Mouse (Mus musculus) urinary bladder, postnatal 14 days (tissue): ENCODE results near the gene Chfr.
A peak's percentile ranks its signal among the peaks of the same experiment; 100 is the strongest.
"Not testable (repeated sequence)": the region's sequence is repeated elsewhere in the genome, so short reads cannot be mapped to it uniquely, and the experiment has no call there.

Source experiments
- DNase-seq: peaks from one replicate; pipeline ENCODE4 v3.0.0; 2021; ENCODE audit warnings: low spot score

Gene Chfr

DNA sequence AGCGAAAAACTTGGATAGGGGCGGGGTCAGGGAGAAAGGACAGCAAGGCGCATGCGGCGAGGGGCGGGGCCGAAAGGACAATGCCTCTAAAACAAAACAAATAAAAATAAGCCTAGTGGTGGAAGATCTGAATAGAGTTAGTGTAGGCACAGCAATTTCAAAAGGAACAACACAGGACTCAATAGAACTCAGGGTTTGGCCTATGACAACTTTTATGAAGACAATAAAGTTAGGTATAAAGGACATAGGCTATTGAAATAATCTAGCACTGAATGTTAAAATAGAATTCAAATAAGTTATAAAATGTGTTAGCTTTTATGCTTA is 27.4 kb upstream of the Chfr start:
- no peak for DNase-seq

DNA sequence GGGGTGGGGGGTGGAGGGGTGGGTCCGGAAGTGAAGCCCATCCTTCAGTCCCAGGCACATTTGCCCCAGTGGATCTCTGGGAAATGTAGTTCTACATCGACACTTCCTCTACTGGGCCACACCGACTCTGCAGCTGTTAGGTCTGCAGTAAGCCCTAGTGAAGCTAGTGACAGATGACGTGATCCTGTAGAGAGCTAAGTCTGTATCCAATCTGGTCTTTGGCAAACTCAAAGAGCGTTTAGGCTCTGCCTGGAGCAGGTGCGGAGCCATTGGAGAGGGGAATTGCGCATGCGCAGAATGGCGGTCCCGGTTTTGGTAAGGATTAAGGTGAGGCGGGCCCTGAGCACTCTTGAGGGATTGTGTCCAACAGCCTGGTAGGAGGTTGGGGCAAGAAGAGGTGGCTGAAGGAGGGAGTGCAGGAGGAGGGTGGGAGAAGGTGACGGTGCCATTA is 25.6 kb upstream of the Chfr start, which contains the start of gene Zfp605:
Zfp605 (plus strand) TSS at position 102 of the 451 bp plus-strand sequence.
- DNase-seq = peak; percentile 90

DNA sequence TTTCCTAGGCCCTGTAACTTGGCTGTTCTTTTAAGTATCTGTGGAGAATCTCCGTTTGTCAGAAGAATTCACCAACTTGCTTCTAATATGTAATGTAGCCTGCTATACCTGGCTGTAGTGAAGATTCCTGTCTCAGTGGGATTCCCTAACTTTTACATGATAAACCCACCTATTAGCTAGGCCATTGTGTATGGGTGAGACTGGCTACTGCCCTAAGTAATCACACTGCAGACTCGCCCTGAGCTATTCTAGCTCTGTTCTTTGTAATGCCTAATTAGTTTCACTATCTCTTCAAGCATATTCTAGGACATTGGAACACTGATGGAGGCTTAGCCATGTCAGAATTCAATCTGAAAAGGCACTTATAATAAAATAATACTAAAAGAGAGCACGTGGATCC is 13.3 kb upstream of the Chfr start:
- not testable (repeated sequence) for DNase-seq

DNA sequence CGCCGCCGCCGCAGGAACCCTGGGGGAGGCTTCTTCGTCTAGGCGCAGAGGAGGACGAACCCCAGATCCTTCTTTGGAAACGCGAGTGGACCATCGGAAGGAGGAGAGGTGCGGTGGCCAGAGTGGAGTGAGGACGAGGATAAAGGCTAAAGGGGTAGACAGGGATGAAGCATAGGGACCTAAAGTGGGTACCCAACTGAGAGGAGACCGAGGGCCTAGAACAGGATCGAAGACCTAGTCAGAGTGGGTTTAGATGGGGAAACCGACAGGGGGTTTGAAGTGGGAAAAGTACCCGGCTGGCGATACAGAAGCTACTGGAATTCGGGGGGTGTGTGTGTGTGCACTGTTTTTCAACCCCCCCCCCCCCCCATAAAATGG is 434 bp downstream of the Chfr start:
- no peak for DNase-seq

DNA sequence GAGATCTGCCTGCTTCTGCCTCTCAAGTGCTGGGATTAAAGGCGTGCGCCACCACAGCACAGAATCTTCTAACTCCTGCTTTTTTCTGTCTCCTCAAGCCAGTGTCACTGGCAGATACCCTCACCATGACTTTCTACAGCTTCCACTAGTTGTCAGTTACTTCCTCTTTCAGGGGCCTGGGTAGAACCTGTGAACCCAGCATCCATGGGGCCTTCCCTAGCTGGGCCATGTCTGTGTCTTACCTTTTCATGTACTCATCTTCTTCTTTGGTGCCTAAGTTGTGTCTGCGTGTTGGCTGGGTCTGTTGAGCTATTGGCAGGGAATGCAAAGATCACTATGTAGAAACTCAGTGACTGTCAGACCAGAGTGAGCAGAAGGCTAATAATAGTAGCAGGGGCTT is 2.2 kb downstream of the Chfr start:
- no peak for DNase-seq

DNA sequence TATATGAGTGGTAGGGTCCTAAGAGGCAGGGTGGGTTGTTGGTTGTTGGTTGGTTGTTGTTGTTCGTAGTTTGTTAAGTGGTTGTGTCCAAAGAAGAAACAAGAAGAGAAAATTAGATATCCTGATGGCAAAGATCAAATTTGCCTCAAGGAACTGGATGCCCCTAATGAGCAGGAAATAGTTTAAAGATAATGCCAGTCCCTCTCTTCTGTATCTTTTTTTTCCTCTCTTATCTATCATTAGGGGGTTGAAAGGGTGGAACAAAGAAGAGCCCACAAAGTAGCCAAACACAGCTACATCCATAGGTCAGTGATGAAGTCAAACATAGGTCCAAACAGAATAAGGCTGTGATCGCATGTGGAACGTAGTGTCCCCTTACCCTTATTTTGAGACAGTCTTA is 3.7 kb downstream of the Chfr start:
- no peak for DNase-seq

DNA sequence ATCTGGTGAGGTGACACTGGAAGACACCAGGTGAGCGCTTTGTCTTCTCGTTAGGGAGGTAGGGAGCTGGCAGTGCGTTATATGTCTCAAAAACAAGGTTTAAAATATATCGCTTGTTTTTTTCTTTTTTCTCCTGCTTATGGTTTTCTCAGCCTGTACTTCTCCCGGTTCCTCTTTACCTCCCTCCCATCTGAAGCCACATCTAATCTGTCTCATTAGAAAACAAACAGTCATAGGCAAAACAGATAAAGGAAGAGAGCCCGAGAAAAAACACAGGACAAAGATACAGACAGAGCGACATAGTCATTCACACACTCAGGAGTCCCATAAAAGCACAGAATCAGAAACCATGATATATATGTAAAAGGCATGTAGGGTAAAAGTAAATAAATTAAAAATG is 4.8 kb downstream of the Chfr start:
- DNase-seq = no peak

DNA sequence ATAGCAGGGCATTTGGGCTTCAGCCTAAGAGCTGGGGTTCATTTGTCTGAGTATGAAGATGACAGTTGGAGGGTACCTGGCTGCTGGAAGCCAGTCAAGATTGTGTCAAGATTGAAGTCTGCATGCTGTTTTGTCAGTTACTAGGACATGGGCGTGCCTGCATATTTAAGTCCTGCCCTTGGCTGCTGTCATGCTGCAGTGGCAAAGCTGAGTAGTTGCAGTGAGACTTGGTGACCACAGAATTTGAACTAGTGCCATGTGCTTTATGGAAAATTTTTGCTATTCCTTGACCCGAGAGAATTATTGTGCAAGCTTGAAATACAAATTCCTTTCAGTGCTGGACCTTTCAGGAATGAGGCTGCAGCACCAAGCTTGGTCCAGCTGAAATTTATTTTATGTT is 6.7 kb downstream of the Chfr start:
- DNase-seq = no peak

DNA sequence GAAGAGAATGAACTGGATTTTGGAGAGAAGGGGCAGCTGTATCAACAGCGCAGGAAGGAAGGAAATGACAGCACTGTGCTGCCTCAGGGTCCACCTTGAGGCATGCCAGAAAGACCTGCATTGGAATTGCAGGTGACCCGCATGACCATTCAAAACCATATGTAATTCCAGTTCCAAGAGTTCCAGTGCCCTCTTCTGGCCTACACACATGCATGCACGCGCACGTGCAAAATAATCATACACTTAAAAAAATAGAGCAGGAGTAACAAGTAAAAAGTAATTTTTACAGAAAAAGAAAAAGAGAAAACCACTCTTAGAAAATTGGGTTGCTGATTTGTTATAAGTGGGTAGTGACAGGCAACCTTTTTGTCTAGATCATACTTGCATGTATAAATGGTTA is 7.4 kb downstream of the Chfr start:
- no peak for DNase-seq

DNA sequence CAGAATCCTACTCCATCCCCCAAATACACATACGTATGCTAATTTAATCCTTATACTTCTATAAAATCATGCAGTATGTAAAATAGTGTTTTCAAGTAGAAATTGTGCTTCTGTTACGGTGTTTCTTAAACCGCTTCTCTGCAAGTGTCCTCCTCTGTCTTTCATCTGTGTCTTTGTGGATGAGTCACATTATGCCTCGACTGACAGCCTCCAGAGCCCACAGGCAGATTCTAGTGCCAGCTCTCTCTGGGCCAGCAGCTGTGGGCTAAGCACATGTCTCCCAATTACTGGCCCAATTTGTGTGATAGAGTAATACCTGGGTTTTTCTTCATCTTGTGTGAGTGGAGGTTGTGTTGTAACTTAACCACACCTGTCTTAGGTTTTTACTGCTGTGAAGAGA is 33.7 kb downstream of the Chfr start:
- no peak for DNase-seq

DNA sequence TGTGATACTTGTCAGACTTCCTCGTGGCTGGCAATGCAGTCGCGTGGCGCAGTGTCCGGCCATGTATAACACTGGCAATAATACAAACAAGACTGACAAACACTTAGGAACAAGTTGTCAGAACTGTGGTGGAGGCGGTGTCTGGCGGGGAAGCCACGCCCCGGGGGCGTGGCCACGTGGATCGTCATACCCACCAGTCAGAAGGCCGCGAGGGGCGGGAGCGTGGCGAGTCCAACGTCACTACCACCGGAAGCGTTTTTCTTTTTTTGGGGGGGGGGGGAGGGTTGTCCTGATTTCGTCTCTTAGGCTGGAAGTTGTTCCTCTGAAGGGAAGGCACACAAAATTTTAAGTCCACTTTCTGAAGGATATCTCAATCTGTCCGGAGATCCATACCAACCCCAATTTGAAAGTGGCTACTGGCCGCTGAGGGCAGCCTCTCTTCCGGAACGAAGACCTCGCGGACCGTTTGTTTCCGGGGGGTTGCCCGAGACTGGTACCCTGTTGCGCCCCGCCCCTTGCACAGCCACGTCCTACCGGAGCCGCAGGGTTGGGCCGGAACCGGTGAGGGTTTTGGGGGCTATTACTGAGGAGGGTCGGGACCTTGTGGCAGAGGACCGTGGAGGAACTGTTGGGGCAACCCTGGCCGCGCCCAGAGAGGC is 40.8 kb downstream of the Chfr start, which contains the start of gene Golga3:
Golga3 (plus strand) TSS at position 340 of the 659 bp plus-strand sequence.
- peak; percentile 93 for DNase-seq

DNA sequence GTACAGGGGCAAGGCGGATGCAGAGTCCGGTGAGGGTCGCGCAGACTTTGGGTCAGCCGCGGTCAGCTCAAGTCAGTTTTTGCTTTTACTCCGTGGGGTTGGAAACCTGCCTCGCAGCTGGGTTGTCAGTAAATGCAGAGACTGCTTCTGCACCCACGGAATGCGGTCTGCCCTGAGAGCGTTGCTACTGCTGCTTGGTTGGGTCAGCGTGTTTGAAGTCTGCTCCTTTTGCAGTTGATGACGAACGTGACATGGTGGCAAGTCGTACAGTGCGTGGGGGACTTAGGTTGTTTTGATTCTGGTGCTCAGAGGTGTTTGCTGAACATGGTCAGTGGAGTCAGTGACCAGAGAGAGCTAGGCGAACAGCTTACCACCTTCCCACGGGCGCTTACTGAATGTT is 41.4 kb downstream of the Chfr start:
- no peak for DNase-seq

DNA sequence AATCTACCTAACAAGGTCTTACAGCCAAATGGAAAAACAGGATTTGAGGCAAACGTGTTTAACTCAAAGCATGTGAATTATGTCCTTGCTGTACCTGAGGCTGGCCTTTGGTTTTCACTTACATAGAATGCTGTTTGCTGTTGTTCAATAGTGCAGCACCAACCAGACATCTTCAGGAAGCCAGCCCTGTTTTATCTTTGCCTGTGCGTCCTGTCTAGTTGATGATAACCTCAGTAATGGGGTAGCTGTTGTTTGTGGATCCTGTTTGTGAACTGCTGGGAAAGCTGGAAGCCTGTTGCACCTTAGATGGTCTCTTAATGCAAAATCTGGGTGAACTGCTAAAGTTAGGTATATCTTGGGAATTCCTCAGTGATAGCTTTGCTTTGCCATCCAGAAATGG is 43.0 kb downstream of the Chfr start:
- no peak for DNase-seq

DNA sequence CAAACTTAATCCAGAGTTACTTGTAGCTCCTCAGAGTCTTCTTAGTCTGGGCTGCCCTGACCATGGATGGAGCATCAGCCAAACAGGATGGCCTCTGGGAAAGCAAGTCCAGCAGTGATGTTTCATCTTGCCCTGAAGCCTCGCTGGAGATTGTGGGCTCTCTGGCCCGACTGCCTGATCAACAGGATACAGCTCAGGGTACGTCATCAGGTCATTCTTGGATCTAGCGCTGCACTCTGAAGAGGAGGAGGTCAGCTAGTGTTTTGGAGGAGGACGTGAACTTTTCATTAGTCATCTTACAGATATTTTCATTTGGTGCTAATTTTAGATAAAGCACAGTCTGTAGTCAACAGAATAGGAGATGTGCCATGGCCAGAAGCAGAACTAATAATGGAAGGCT is 46.1 kb downstream of the Chfr start:
- no peak for DNase-seq

DNA sequence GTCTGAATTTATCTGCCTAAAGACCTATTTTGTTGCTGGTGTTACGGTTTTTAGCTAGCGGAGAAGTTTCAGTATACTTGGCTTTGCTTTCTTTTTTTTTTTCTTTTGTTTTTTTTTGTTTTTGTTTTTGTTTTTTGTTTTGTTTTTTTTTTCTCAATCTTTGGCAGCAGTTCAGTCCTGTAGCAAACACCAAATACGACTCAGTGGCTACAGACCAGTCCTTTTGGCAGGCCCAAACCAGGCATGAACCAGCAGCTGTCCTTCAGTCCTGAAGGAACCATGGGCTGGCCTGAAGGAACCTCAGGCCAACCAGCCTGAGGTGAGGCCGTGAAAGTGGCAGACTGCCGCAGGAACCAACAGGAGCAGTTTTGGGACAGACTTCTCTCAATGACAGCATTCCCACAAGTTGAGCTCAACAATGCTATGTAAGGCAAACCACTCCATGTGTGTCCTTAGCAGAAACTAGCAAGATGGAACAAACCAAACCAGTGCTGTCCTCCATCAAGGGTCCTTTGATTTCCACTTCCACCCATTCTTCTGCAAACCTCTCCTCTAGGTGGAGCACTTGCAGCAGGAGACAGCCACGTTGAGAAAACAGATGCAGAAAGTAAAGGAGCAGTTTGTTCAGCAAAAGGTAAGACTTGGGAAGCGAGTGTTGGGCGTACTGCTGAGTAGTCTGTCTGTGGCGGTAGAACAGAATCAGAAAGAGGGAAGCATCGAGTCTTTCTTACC is 67.7 kb downstream of the Chfr start:
- no peak for DNase-seq

DNA sequence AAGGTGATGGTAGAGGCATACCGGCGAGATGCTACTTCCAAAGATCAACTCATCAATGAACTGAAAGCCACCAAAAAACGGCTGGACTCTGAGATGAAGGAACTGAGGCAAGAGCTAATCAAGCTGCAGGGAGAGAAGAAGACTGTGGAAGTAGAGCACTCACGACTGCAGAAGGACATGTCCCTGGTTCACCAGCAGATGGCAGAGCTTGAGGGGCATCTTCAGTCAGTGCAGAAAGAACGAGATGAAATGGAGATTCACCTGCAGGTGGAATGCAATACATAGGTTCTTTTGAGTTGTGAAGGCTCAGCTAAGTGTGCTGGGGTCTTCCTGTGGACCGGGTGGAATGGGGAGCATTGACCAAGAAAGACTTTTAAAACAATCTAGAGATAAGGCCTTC is 69.1 kb downstream of the Chfr start:
- DNase-seq = no peak

DNA sequence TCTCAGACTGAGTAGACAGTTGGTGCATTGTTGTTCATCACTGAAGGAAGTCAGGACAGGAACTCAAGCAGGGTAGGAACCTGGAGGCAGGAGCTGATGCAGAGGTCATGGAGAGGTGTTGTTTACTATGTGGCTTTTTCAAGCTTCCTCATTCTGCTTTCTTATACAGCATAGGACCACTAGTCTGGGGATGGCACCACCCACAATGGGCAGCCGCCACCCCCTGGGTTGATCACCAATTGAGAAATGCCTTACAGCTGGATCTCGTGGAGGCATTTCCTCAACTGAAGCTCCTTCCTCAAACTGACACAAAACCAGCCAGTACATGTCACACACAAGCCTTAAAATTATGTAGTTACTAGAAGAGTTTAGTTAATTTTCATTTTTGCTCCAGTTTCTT is 75.7 kb downstream of the Chfr start:
- no peak for DNase-seq

DNA sequence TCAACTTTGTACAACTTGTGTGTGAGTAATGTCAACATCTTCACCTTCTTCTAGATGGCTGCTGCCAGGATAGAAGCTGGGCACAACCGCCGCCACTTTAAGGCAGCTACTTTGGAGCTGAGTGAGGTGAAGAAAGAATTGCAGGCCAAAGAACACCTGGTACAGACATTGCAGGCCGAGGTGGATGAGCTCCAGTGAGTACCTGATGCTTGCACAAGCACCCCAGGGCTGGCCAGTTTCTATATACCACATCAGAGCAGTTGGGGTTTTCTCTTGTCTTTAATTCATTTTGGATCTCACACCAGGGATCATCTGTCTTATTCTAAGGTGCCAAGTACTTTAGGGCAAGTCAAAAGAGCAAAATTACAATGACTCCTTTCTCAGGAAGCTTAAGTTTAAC is 81.1 kb downstream of the Chfr start:
- DNase-seq = no peak

DNA sequence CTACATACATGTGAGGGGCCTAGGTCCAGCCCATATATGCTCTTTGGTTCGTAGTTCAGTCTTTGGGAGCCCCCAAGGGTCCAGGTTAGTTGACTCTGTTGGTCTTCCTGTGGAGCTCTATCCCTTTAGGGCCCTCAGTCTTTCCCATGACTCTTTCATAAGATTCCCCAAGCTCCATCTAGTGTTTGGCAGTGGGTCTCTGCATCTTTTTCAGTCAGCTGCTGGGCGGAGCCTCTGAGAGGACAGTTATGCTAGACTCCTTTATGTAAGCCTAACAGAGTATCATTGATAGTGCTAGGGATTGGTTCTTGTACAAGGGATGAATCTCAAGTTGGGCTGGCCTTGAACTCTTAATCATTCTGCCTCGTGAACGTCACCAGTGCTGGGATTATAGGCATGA is 84.7 kb downstream of the Chfr start:
- no peak for DNase-seq
